Mouse (Mus musculus) frontal cortex, postnatal 36 days (tissue): ENCODE data around the gene Lemd2.

Source experiments
- DNase-seq, 2 experiments: peaks; one replicate each; pipeline ENCODE4 v3.0.0; 2022; ENCODE audit warnings: low spot score in 2 of 2

Lemd2 gene

DNA sequence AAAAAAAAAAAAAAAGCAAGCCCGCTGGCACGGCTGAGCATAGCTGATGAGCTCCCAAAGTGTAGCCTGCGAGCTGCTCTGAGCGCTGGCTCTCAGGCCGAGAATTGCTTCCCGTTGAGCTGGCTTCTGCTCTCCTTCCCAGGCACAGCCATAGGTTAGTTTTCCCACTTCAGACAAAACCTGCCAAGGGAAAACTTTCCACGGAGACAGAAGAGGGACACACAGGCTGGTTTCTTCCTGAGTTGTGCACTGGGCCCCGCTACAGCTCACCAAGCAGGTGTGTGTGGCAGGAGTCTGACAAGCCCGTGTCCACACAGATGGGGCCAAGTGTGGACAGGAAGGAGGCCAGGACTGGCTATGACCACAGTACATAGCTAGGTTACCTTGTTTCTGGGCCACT is 15.4 kb downstream of the Lemd2 start:
- no peak for DNase-seq

DNA sequence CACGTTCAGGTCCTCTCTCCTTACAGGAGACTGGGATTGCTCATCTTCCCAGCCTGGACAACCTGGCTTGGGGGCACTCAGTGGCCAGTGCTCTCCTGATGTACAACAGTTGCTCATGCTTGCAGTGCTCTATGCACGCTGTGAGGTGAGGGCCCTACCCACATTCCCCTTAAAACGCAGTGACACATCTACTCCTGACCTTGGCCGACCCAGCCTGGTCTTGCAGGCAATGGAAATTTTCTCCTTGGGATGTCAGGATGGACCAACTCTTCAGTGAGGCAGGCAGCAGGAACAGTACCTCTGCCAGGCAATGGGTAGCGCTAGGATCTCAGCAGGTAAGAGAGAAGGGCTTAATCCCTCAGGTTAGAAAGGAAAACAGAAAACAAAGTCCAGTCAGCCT is 17.2 kb downstream of the Lemd2 start:
- no peak for DNase-seq

DNA sequence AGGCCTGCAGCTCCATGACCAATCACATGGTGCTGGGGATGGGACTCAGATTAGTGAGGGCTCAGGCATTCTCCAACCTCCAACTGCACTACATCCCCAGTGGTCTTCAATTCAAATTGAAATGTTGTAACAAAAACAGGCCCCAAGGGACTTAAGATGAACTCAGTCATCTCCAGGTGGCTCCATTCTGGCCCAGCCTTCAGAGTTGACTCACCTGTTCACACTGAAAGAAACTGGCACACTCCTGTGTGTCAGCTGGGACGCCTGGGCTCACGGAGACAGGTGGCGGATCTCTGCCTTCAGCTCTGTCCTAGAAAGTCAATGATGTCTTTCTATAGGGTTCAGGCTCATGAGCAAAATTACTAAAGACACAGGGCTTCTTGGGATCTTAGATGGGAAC is 18.2 kb downstream of the Lemd2 start:
- no peak for DNase-seq

DNA sequence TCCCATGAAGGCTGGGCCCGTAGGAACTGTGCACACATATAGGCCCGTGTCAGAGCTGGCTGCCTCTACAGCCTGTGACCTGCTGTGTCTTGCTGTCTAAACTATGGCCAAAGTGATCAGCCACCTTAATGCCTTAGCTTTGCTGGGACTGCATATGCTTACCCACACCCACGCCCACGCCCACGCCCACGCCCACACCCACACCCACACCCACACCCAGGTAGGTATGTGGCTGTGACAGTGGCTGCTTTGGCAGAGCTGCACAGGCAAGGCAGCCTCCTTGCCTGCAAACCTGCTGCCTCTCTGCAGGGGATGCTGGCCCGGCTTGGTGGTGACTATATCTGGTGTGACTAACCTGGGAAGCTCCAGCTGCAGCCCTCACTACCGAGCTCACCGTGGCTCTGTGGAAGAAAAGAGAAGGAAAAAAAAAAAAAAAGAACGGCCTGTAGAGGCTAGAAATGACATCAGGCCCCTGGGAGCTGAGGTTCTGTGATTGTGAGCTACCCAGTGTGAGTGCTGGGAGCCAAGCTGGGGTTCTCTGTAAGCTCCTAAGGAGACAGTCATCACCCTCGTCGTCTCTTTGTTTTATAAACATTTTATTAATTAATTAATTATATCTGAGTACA is 20.5 kb downstream of the Lemd2 start:
- no peak for DNase-seq

DNA sequence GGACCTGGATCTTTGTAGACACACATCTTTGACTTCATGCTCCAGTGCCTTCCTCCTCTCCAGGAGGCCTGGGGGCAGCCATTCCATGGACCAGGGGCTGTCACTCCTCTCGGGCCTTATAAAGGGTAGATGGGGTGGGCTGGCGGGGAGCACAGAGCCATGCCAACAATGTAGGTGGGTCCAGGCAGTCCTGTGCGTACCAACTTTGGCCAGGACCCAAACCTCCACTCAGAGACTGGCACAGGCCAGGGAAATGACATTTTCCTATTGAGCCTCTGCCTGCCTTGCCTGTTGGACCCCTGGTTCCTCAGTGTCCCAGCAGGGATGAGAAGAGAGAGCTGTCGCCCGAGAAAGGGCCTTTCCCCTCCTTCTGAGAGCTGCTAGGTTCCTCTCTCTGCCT is 21.9 kb downstream of the Lemd2 start:
- no peak for DNase-seq

DNA sequence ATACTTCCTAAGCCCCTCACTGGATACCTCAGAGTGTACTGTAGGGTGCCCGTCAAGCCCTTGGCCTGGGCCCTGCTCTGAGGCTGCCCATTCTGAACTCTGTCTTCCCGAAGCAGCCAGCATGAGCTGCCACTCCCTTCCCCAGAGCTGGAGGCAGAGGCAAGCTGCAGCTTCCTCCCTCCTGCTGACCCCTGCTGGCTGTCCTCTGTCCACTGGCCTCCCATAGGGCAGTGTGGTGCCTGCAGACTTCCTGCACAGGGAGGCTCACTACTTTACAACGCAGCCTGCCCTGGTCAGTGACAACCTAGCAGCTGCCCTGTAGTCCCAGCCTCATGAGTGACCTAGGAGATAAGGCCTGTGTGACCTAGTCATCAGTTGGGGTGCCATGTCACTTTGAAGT is 22.6 kb downstream of the Lemd2 start:
- no peak for DNase-seq

GRCm38 (mm10) chr17:27179681-27180280 is 24.5 kb downstream of the Lemd2 start:
- no peak for DNase-seq

GRCm38 (mm10) chr17:27178427-27179177 is 25.7 kb downstream of the Lemd2 start:
- DNase-seq, result no peak

DNA sequence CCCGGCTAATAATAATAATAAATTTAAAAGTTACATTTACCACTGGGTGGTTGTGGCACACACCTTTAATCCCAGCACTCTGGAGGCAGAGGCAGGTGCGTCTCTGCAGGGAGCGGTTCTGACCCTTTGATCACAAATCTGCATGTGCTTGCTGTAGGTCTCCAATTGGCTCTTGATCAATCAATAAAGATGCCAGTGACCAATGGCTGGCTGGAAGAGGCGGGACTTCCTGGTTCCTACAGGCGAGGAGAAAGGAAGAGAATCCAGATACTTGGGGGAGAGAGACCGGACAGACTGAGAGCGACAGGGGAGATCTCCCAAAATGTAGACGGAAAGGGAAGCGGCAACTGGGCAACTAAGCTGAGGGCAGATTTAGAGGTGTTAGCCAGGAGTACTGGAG is 26.2 kb downstream of the Lemd2 start:
- no peak for DNase-seq

GRCm38 (mm10) chr17:27176754-27177153 is 27.5 kb downstream of the Lemd2 start:
- no peak for DNase-seq

- no peak for DNase-seq
Measured at GRCm38 (mm10) chr17:27176287-27176686, 28.0 kb downstream of the Lemd2 start.

DNA sequence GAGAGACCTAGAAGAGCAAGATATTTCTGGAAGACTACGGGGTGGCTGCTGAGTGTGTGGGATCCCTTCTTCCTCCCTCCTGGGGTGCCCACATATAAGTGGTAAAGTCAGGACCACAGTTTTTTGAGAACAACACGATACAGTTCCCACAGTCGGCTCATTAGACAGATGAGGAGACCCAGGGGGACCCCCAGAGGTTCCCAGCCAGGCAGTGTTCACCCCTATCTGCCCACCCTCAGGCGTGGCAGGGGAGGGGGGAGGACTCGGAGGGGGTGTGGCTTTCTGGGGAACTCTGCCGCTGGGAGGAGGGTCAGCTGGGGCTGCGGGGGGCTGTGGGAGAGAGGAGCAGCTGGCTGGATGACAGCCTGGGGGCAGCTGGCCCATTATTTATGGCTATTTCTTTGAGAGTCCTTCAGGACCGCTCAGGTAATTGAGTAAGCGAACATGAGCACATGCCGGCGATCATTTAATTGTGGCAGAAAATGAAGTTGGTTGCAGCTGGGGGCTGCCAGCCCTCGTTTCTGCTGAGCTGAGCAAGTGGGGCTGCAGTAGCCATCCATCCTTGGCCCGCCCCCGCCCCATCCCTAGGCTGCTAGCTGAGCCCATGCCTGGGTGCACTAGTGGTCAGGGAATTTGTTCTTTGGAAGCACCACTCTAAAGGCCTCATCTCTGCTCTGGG is 28.9 kb downstream of the Lemd2 start:
- DNase-seq, result no peak

DNA sequence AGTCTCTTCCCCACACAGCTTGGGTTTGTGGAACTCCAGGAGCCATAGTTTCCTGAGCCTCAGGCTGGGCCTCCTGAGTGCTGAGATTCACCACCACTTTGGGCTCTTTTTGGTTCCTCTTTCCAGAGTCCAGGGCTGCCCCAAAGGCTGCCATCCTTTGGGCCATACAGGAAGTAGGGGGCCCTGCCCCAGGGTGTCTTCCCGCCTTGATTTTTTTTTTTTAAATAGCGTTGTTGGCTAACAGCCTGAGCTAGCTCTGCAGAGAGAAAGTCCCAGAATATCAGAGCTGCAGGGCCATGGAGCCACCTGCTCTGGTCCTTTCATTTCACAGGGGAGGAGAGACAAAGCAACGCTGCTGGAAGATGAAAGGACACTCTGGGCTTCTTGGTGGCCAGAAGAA is 30.6 kb downstream of the Lemd2 start:
- no peak for DNase-seq

DNA sequence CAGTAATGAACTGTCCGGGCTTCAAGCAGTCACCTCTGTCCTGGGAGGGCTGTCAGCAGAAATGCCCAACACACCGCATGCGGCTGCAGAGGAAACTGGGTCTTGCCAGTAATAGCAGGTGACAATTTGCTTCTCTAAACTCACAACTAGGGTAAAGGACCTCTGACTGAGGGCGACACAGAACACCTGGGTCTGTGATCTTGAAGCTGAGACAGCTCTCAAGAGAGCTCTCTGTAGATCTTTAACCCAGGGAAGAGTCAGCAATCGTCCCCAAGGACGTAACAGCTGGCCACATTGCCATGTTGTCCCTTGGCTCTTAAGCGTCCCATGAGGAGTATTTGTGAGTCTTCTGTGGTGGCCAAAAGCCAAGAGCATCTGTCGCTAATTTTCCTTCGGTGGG is 31.8 kb downstream of the Lemd2 start:
- DNase-seq, result no peak

DNA sequence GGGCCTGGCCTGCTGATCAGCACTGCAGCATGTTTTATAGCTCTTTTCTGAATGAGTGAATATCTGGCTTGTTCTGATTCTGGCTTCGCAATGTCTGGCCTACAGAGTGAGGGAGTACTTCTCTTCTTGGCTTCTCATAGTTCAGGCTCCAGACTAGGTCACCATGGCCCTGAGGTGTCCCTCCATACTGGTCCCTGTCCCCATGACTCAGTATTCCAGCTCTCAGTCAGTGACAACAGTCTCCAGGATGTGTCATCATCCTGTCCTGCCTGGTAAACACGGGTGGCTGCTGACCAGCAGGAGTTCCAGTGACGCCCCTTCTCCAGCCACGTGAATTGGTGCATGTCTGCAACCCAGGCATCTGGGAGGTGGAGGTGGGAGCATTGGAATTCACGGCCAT is 33.1 kb downstream of the Lemd2 start:
- no peak for DNase-seq

DNA sequence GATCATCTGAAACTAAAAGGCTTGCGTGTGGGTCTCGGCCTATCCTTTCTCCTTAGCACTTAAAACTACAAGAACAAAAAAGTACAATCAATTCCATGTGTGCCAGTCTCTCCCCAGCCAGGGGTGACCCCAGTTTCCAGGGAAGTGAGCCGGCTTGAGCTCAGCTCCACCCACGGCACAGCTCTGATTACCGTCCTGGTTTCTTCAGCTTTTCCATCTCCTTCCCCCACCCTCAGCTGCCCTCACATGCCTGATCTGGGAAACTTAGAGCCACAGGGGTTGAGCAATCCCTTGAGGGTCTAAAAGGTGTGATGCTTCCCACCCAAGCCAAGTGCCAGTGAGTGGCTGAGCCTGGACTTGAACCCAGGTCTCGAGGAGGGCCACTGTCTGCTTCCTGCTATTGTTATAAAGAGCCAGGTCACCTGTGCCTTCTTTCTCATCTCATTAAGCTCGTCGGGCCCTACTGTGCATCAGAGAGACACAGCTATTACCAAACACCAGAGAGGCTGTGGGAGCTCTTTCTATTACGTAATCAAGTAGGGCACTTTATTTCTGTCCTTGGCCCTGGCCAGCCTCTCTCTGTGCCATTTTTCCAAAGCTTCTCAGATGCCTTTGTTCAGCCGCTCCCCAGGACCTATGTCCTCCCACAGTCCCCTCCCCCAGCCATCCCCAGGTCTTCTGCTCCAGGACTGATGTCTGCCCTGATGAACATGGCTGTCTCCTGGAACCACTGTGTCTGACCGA is 34.1 kb downstream of the Lemd2 start:
- no peak for DNase-seq

DNA sequence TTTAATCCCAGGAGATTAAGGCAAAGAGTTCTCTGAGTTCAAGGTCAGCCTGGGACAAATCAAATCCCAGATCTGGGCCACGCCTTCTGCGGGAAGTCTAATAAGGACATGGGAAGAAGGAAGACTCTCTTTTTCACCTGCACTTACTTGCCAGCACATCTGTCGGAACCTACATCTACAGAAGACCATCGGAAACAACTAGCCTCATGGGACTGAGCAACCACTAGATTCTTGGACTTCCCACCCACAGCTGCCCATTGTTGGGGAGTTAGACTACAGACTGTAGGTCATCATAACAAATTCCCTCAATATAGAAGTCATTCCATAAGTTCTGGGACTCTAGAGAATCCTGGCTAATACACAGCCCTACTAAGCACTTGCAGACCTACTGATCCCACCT is 35.7 kb downstream of the Lemd2 start:
- no peak for DNase-seq

DNA sequence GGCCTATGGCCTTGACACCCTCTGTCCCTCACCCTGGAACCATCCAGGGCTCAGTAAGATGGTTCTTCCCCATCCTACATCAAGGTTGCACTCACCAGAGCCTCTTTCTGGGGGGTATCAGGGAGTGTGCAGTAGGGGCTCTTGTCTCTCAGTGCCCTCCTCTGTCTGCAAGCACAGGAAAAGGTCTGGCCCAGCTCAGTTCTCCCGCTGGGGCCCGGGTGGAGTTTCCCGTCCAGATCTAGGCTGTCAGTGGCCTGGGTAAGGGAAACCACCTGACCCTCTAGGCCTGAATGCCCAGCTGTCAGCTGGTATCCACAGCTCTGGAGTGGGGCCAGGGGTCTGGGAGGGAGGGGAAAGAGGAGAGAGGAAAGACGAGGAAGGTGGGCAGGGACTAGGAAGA is 36.7 kb downstream of the Lemd2 start, which contains the start of gene Ip6k3:
Gene Ip6k3 (minus strand): TSS at position 251 of the 400 bp plus-strand sequence.
- DNase-seq, result no peak

DNA sequence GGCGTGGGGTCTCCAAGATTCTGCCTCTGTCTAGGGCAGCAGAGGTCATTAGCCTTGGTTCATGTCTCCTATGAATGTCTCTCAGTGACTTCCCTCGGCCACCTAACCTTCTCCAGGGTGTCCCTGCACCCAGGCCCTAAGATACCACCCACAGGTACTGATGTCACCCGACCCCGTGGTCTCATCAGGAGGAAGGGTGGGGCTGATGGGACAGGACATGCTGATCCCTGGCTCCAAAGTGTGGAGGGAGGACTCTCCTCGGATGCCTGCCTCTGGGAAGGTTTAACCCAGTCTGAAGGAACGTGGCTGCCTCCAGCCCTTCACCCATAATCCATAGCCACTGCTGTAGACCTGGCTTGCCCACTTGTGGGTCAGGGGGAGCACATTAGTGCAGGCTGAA is 37.4 kb downstream of the Lemd2 start:
- no peak for DNase-seq

DNA sequence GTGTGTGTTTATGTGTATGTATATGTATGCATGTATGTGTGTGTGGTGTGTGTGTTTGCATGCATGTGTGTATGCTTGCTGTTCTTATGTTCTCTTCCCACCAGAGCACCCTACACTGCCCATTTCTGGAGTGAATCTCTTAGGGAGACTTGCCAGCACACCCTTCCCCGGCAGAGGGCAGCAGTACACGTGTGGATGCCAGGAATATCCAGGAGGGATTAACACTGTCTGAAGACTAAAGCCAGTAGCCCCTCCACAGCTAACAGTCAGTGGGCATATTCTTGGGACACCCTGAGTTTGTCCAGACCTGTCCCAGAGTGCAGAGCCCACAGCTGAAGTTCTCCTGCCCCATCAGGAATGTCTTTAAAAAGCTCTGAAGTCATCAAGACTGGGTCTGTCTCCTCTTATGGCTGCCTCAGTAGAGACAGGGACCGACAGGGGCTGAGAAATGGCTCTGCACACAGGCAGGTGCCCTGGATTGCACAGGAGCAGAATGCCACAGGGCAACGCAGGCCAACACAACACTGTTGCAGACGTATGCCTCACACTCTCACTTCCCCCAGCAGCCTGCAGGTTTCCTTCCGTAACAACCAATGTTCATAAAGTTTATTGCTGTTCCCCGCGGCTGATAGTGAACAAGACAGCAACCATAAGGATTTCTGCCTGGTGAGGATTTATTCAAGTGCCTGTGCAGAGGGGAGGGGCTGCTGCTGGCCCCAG is 39.1 kb downstream of the Lemd2 start:
- peak; percentile 52 to 61 for DNase-seq

DNA sequence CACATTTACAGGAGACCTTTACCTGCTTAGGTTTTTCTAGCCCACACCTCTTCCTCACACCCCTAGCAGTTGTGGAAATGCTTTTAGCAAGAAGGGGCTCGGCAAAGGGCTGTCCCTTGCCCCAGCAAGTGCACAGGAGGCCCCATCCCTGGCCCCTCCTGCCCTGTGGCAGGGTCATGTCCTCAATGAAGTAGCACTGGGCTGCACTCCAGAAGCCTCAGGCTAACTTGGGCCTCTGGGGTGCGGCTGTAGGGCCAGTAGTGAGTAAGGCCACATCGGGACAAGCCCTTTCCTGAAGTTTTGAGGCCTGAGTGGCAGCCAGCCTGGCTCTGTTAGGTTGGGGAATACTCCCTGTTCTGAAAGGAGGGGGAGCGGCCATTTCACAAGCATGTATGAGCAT is 43.4 kb downstream of the Lemd2 start:
- no peak for DNase-seq
